Mouse (Mus musculus) lung, embryonic 16.5 days (tissue): ENCODE data around the gene Lin28b. TPM values are rescaled to one million over a fixed set of nuclear protein-coding genes. Genes with fewer than 3 reads are reported as not detected.

Experiments
- ATAC-seq: fragments of 200-750 bp; cut with Nextera tagmentation; 2 replicates; pipeline ENCODE4 v1.8.0; 2017; ENCODE audit warnings: low read depth, mild to moderate bottlenecking, moderate library complexity
- H3K27ac ChIP-seq: fragments of 300-500 bp; sonication (generic); 2 replicates; pipeline ENCODE4 v1.5.1; 2014; ENCODE audit warnings: mild to moderate bottlenecking, control low read depth, low read length
- H3K27me3 ChIP-seq: fragments of 300-500 bp; sonication (generic); 2 replicates; pipeline ENCODE4 v1.6.1; 2014; ENCODE audit warnings: low read depth, low read length, mixed read lengths; ENCODE audit not compliant: control insufficient read depth, insufficient read depth
- H3K36me3 ChIP-seq: fragments of 300-500 bp; sonication (generic); 2 replicates; pipeline ENCODE4 v1.6.1; 2014; ENCODE audit warnings: low read length; ENCODE audit not compliant: control insufficient read depth, insufficient read depth
- H3K4me1 ChIP-seq: fragments of 300-500 bp; sonication (generic); replicated peaks from 2 replicates; pipeline ENCODE4 v1.6.1; 2014; ENCODE audit warnings: low read length, mixed read lengths; ENCODE audit not compliant: control insufficient read depth, insufficient read depth
- H3K4me2 ChIP-seq: fragments of 300-500 bp; sonication (generic); 2 replicates; pipeline ENCODE4 v1.6.1; 2014; ENCODE audit warnings: low read depth, low read length, control low read depth
- H3K4me3 ChIP-seq: fragments of 300-500 bp; sonication (generic); 2 replicates; pipeline ENCODE4 v1.5.1; 2014; ENCODE audit warnings: mild to moderate bottlenecking, low read length, control low read depth
- H3K9ac ChIP-seq: fragments of 300-500 bp; sonication (generic); 2 replicates; pipeline ENCODE4 v1.6.1; 2014; ENCODE audit warnings: low read length, control low read depth
- H3K9me3 ChIP-seq: fragments of 300-500 bp; sonication (generic); 2 replicates; pipeline ENCODE4 v1.6.1; 2016; ENCODE audit warnings: low read length; ENCODE audit not compliant: control insufficient read depth
- WGBS: fragments of 180-500 bp; shearing (Covaris S2); extraction: QIAGEN DNeasy Blood & Tissue Kit; methylation state at CpG from one replicate; pipeline ENCODE4 v1.1.7; 2014; 5-methylcytosine and 5-hydroxymethylcytosine counted together
- polyA plus RNA-seq: library from polyadenylated mRNA; unstranded; fragments of >200 nt; fragmentation: Nextera tagmentation; extraction: Ambion mirVana; gene quantifications from 2 replicates; pipeline ENCODE4 v1.2.1, GENCODE M21; 2015

The Lin28b gene
- 0.48 and 0.97 TPM in 2 replicates for polyA plus RNA-seq

- Histone ChIP-seq H3K4me1 (peaks cover 9% of the 10 kb centered on the region; the same call in 1 of the 2 replicates), H3K27me3 (peaks cover 30% of the 10 kb centered on the region), H3K9me3 (no peaks in the 10 kb centered on the region), H3K4me2 (peak within 1 kb of the TSS; percentile 99), H3K27ac (no peak within 1 kb of the TSS), H3K4me3 (peak within 1 kb of the TSS; percentile 58), H3K9ac (peak within 1 kb of the TSS; percentile 46), H3K36me3 (no peaks in the 10 kb centered on the region)
- WGBS, result under 1% methylated on average over 52 of the region's 139 CpGs
- ATAC-seq, result peak; percentile 94
Measured at GRCm38 (mm10) chr10:45485761-45486602, at the start of gene Lin28b. TSS of gene Lin28b (minus strand) at chr10:45486395.

GRCm38 (mm10) chr10:45511764-45512163 is 25.6 kb upstream of the Lin28b start:
- Histone ChIP-seq H3K36me3 (no peaks in the 10 kb centered on the region), H3K4me3 (no peak overlapping the region), H3K4me2 (no peak overlapping the region), H3K9ac (no peak overlapping the region), H3K27ac (no peak overlapping the region), H3K27me3 (no peaks in the 10 kb centered on the region), H3K4me1 (no peaks in the 10 kb centered on the region), H3K9me3 (no peaks in the 10 kb centered on the region)
- WGBS, result 58% methylated on average over 2 of the region's 2 CpGs
- no peak for ATAC-seq

GRCm38 (mm10) chr10:45510662-45511061 is 24.5 kb upstream of the Lin28b start:
- H3K4me2 ChIP-seq, result no peak overlapping the region
- no peaks in the 10 kb centered on the region for H3K36me3 ChIP-seq
- WGBS, result 78% methylated on average over 3 of the region's 3 CpGs
- H3K9ac ChIP-seq, result no peak overlapping the region
- H3K4me1 ChIP-seq, result no peaks in the 10 kb centered on the region
- no peak overlapping the region for H3K27ac ChIP-seq
- no peaks in the 10 kb centered on the region for H3K27me3 ChIP-seq
- no peak overlapping the region for H3K4me3 ChIP-seq
- no peaks in the 10 kb centered on the region for H3K9me3 ChIP-seq
- ATAC-seq, result no peak

DNA sequence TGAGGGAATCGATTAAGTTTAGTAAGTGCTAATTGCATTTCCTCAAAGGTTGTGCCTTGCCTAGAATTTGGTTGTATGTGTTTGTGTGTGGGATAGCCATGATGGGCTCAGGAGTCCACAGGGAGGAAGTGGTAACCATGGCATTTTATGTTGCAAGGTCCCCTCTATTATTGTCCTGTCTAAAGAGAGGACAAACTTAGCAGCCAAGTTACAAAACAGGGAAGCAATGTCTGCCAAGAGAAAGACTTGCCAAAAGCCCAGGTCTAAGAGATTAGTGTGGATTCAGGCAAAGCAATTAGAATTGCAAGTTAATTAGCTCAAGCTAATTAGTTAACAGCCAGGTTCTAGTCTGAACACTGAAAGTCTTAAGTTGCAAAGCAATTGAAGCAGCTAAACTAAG is 14.1 kb upstream of the Lin28b start:
- no peak overlapping the region for H3K4me3 ChIP-seq
- no peaks in the 10 kb centered on the region for H3K9me3 ChIP-seq
- H3K4me1 ChIP-seq, result no peaks in the 10 kb centered on the region
- H3K27me3 ChIP-seq, result no peaks in the 10 kb centered on the region
- 83% methylated on average over 1 of the region's 1 CpGs for WGBS
- H3K4me2 ChIP-seq, result no peak overlapping the region
- H3K9ac ChIP-seq, result no peak overlapping the region
- no peak overlapping the region for H3K27ac ChIP-seq
- no peak for ATAC-seq
- no peaks in the 10 kb centered on the region for H3K36me3 ChIP-seq

DNA sequence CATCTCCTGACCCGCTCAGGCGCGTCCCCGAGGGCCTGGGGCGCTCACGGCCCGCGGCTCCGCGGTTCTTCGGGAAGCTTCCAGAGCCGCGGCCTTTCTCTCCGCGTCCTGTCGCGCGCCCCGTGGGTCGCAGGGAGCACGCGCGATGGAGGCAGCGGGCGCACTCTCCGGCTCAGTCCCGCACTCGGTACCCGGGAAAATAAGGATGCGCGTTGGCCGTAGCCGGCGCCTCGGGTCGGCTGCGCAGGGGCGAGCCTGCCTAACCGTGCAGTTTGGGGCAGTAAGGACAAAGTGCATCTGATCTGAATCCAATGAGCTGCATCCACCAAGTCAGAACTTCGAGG is 380 bp upstream of the Lin28b start:
- peaks cover 30% of the 10 kb centered on the region for H3K27me3 ChIP-seq
- H3K36me3 ChIP-seq, result no peaks in the 10 kb centered on the region
- WGBS, result under 1% methylated on average over 35 of the region's 40 CpGs
- peak overlapping the region; percentile 58 for H3K4me3 ChIP-seq
- no peaks in the 10 kb centered on the region for H3K9me3 ChIP-seq
- peak overlapping the region; percentile 99 for H3K4me2 ChIP-seq
- peaks cover 9% of the 10 kb centered on the region; the same call in 1 of the 2 replicates for H3K4me1 ChIP-seq
- ATAC-seq, result no peak; the same call in 1 of the 2 replicates
- no peak overlapping the region for H3K27ac ChIP-seq
- H3K9ac ChIP-seq, result peak overlapping the region; percentile 46; the same call in 1 of the 2 replicates

DNA sequence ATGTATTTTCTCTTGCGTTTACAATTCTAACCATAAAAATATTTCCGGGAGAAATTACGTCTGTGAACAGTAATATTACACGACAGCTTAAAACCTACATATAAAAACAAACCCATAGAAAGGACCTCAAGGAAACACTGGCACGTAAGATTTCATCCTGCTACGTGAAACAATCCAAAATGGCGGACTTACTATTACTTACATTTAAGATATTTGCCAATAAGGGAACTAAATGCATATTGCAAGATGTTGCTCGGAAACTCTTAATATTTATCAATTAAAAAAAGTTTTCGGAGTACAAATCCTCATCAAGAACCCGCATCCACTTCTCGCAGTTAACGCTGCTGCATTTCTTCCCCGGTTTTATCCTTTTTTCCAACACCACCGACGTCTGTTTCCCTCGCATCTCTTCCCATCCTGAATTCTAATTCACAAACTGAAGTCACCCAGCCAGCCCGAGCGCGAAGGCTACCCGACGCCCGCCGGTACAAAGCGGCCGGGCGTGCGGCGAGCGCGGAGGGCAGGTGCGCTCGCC is 902 bp downstream of the Lin28b start:
- no peaks in the 10 kb centered on the region for H3K9me3 ChIP-seq
- H3K36me3 ChIP-seq, result no peaks in the 10 kb centered on the region
- no peak for ATAC-seq
- peaks cover 9% of the 10 kb centered on the region; the same call in 1 of the 2 replicates for H3K4me1 ChIP-seq
- H3K4me3 ChIP-seq, result peak overlapping the region; percentile 58
- H3K9ac ChIP-seq, result no peak overlapping the region
- peak overlapping the region; percentile 99 for H3K4me2 ChIP-seq
- H3K27me3 ChIP-seq, result peaks cover 30% of the 10 kb centered on the region
- no peak overlapping the region for H3K27ac ChIP-seq
- 1% methylated on average over 32 of the region's 32 CpGs for WGBS

GRCm38 (mm10) chr10:45483210-45483609 is 3.0 kb downstream of the Lin28b start:
- no peak overlapping the region for H3K4me3 ChIP-seq
- H3K4me2 ChIP-seq, result no peak overlapping the region
- no peaks in the 10 kb centered on the region for H3K9me3 ChIP-seq
- H3K27ac ChIP-seq, result no peak overlapping the region
- peaks cover 9% of the 10 kb centered on the region; the same call in 1 of the 2 replicates for H3K4me1 ChIP-seq
- H3K27me3 ChIP-seq, result peaks cover 25% of the 10 kb centered on the region
- ATAC-seq, result no peak
- 43% methylated on average over 2 of the region's 2 CpGs for WGBS
- H3K36me3 ChIP-seq, result no peaks in the 10 kb centered on the region
- no peak overlapping the region for H3K9ac ChIP-seq

DNA sequence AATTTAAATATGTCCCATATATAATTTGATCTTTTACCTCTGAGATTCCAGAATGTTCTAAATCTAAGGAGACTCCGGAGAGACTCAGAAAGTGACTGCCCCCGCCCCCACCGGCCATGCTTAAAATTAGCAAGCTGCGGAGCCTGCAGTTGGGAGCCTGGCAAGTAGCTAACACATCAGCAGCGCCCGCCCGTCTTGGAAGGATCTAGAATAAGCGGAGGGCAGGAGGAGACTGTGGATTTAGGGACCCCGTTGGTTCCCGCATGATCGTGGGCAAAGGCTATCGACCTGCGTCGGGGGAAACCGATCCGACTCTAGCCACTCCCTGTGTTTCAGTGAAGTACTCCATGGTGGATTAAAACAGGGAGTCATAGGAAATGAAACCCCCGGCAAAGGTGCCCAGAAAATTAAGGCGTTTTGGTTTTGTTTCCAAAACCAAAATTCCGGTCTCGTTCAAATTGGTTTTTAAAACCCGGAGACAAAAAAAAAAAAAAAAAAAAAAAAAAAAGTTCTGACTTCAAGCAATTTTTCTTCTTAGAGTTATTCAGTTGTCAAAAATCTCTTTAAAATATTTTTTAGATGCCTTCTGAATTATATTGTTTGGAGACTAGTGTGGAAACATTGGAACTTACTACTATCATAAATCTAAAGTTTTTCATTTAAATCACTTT is 12.4 kb downstream of the Lin28b start:
- Histone ChIP-seq H3K27me3 (peaks cover 33% of the 10 kb centered on the region), H3K4me3 (peak overlapping the region; percentile 30), H3K4me2 (peak overlapping the region; percentile 44), H3K9ac (no peak overlapping the region), H3K27ac (no peak overlapping the region), H3K9me3 (no peaks in the 10 kb centered on the region), H3K4me1 (peaks cover 9% of the 10 kb centered on the region; the same call in 1 of the 2 replicates), H3K36me3 (no peaks in the 10 kb centered on the region)
- ATAC-seq, result no peak
- under 1% methylated on average over 21 of the region's 21 CpGs for WGBS

DNA sequence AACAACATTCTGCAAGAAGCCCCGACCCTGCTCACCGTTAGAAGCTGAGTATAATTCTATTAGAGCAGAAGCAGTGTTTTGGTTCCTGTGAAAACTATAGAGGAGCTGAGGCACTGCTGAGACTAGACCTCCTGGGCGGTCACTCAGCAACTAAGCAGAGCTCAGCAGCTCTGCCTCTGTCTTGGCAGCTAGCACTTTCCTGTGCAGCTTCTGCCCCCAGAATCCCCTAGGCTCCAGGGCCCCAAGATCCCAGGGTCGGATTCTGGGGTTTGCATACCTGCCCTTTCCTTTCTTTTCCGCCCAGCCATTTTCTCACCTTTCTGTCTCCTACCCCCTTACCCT is 13.1 kb downstream of the Lin28b start:
- Histone ChIP-seq H3K4me3 (no peak overlapping the region), H3K9ac (no peak overlapping the region), H3K27ac (no peak overlapping the region), H3K9me3 (no peaks in the 10 kb centered on the region), H3K36me3 (no peaks in the 10 kb centered on the region), H3K4me1 (peaks cover 9% of the 10 kb centered on the region; the same call in 1 of the 2 replicates), H3K27me3 (peaks cover 33% of the 10 kb centered on the region), H3K4me2 (no peak overlapping the region)
- no peak for ATAC-seq
- 12% methylated on average over 5 of the region's 5 CpGs for whole genome bisulfite sequencing
